Mouse (Mus musculus): ENCODE measurements around the gene Cyba.

GRCm38 (mm10) chr8:122474951-122475560 is 42.3 kb upstream of the Cyba start:
- TF ChIP-seq CTCF (conservative IDR thresholded peaks at IDR 0.05; ENCODE audit: low read length) (no peak), NANOG (IDR thresholded peaks at IDR 0.05; ENCODE audit: borderline replicate concordance, low read length) (no peak), POU5F1 (IDR thresholded peaks at IDR 0.05; ENCODE audit: borderline replicate concordance, low read length) (no peak)
